Mouse (Mus musculus) T-helper 2 cell (primary cell): Measurements from ENCODE around the gene Marco.

ENCODE experiments used
- in situ Hi-C: fragments of 300-600 bp; cut with MboI, MseI; formaldehyde crosslinking; loops from one replicate; pipeline ENCODE4 v1.15.1; 2025; ENCODE audit warnings: high pct_unique_total_duplicates

Gene Marco

GRCm38 (mm10) chr1:120441587-120441986 is 63.2 kb downstream of the Marco start:
- in situ Hi-C loops = no loop called here

DNA sequence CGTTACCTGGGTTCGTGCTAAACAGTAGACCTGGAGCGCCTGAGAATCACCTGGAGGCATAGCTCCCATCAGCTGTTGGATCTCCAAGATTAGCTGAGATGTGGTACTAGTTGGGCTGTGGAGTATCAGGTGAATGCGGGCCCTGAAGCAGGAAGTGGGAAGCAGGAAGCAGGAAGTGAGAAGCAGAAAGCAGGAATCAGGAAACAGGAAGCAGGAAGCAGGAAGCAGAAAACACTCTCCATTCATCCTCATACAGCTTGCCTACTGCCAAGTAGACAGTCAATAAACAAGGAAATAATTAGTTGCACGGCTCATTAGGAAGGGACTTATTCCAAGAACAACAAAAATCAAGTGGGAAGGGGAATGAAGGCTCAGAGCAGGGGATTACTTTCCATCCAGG is 69.2 kb downstream of the Marco start:
- in situ Hi-C loops = no loop called here

DNA sequence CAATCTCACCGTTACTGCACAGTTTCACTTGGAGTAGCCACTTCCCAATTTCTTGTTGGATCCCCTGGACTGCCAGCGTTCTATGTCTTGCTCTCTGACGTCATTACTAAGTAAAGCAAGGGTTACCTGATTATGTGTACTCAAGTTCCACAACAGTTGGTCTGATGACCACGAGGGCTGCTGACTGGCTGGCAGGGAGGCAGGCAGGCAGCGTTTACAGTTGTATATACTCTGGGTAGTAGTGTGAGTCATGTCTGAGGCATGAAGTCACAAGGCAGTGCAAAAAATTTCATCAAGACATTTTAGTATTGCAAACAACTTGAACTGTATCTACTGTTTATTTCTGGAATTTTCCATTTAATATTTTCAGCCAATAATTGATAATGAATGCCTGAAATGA is 74.7 kb downstream of the Marco start:
- in situ Hi-C loops = no loop called here

GRCm38 (mm10) chr1:120425587-120425986 is 79.2 kb downstream of the Marco start:
- in situ Hi-C loops = no loop called here
